Mouse (Mus musculus): ENCODE results near the gene Cenps.

The Cenps gene

DNA sequence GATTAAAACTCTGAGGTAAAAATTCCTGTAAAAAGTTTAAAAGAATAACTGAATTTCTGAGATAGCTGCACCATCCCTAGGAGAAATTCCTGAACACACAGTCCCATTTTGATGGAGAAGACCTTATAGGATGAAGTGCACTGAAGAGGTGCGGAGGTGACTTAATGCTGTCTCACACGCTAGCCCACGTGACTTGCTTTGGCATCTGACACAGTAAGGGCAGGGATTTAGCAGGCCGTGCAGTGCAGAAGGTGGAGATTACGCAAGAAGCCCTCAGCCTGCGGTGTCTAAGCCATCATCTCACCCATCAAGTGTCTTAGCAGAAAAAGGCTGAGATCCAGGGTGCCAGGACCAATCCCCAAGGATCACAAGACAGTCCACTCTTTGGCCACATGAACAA lies 23.7 kb upstream of the Cenps start:
- in situ Hi-C loops (cut with MboI; ENCODE audit: low pct_unique_long_range_greater_than_20kb in 1 of 2, low sequenced_read_pairs in 2 of 2, unreplicated experiment in 1 of 2): no loop called here

GRCm38 (mm10) chr4:149159891-149160290 lies 22.5 kb upstream of the Cenps start:
- in situ Hi-C loops (cut with MboI; ENCODE audit: low pct_unique_long_range_greater_than_20kb in 1 of 2, low sequenced_read_pairs in 2 of 2, unreplicated experiment in 1 of 2): no loop called here

DNA sequence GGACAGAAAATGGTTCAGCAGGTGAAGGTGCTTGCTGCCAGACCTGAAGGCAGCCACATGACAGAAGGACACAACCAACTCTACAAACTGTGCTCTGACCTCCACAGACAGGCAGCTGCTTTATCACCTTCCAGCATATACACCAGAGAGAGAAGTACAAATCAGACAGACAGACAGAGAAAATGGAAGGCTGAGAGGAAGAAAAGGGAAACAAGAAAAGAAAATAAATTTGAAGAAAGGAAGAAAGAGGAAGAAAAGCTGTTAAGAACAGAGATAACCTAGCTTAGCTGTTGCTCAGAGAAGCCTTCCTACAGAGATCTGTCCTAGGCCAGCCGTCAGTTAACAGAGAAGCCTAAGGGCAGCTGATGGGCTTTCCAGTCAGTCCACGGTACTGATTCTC lies 21.8 kb upstream of the Cenps start:
- in situ Hi-C loops (cut with MboI; ENCODE audit: low pct_unique_long_range_greater_than_20kb in 1 of 2, low sequenced_read_pairs in 2 of 2, unreplicated experiment in 1 of 2): no loop called here

GRCm38 (mm10) chr4:149157415-149157973 lies 20.1 kb upstream of the Cenps start:
- in situ Hi-C loops (cut with MboI; ENCODE audit: low pct_unique_long_range_greater_than_20kb in 1 of 2, low sequenced_read_pairs in 2 of 2, unreplicated experiment in 1 of 2): no loop called here

- in situ Hi-C loops (cut with MboI; ENCODE audit: low pct_unique_long_range_greater_than_20kb in 1 of 2, low sequenced_read_pairs in 2 of 2, unreplicated experiment in 1 of 2): no loop called here
These were observed 18.3 kb upstream of the Cenps start for GRCm38 (mm10) chr4:149155711-149156110.

- in situ Hi-C loops (cut with MboI; ENCODE audit: low pct_unique_long_range_greater_than_20kb in 1 of 2, low sequenced_read_pairs in 2 of 2, unreplicated experiment in 1 of 2): no loop called here
These were observed 17.4 kb upstream of the Cenps start for GRCm38 (mm10) chr4:149154859-149155258.

- in situ Hi-C loops (cut with MboI; ENCODE audit: low pct_unique_long_range_greater_than_20kb in 1 of 2, low sequenced_read_pairs in 2 of 2, unreplicated experiment in 1 of 2): no loop called here
These were observed 13.3 kb upstream of the Cenps start for GRCm38 (mm10) chr4:149150721-149151120.

DNA sequence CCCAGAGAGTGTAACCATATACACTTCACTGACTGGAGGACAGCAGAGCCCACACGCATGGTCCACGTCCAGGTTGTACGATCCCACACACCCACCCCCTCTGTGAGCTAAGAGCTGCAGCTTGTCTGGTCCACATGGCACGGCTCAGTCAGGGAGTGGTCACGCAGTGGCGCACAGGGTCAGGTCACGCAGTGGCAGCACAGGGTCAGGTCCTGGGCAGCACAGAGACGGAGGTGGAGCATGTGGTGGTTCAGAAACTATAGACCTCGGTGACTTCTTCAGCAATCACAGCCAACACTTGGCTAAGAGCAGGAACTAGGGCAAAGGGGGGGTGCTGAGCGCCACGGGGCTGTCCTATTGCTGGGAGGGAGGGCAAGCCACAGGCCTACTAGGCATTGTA lies 12.8 kb upstream of the Cenps start:
- in situ Hi-C loops (cut with MboI; ENCODE audit: low pct_unique_long_range_greater_than_20kb in 1 of 2, low sequenced_read_pairs in 2 of 2, unreplicated experiment in 1 of 2): no loop called here

DNA sequence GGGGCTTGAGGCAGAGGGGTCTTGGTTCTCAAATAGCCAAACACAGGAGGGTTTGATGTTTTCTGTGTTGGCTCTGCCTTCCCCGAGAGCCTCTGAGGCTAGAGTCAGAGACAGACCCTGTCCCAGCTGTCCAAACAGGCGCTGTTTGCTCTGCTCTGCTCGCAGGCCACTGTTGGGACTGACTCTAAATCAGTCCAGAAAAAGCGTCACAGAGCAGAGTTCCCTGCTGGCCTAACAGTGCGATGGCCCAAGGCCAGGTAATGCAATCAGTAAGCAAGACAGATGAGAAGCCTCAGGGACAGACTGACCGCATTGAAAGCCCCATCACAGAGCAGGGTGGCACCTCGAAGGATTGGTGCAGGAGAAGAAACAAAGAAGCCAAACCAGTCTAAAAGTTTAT lies 12.2 kb upstream of the Cenps start:
- in situ Hi-C loops (cut with MboI; ENCODE audit: low pct_unique_long_range_greater_than_20kb in 1 of 2, low sequenced_read_pairs in 2 of 2, unreplicated experiment in 1 of 2): loop anchor here (10.0 kb wide), 2 partner anchors 175 to 395 kb away; no protein-coding TSS in a partner anchor

- in situ Hi-C loops (cut with MboI; ENCODE audit: low pct_unique_long_range_greater_than_20kb in 1 of 2, low sequenced_read_pairs in 2 of 2, unreplicated experiment in 1 of 2): loop anchor here (10.0 kb wide), 2 partner anchors 176 to 396 kb away; no protein-coding TSS in a partner anchor
These were observed 11.8 kb upstream of the Cenps start for GRCm38 (mm10) chr4:149149196-149149595.

GRCm38 (mm10) chr4:149148084-149148483 lies 10.7 kb upstream of the Cenps start:
- in situ Hi-C loops (cut with MboI; ENCODE audit: low pct_unique_long_range_greater_than_20kb in 1 of 2, low sequenced_read_pairs in 2 of 2, unreplicated experiment in 1 of 2): loop anchor here (10.0 kb wide), 2 partner anchors 177 to 397 kb away; no protein-coding TSS in a partner anchor

GRCm38 (mm10) chr4:149147528-149147927 lies 10.1 kb upstream of the Cenps start:
- in situ Hi-C loops (cut with MboI; ENCODE audit: low pct_unique_long_range_greater_than_20kb in 1 of 2, low sequenced_read_pairs in 2 of 2, unreplicated experiment in 1 of 2): loop anchor here (10.0 kb wide), 2 partner anchors 177 to 397 kb away; no protein-coding TSS in a partner anchor

DNA sequence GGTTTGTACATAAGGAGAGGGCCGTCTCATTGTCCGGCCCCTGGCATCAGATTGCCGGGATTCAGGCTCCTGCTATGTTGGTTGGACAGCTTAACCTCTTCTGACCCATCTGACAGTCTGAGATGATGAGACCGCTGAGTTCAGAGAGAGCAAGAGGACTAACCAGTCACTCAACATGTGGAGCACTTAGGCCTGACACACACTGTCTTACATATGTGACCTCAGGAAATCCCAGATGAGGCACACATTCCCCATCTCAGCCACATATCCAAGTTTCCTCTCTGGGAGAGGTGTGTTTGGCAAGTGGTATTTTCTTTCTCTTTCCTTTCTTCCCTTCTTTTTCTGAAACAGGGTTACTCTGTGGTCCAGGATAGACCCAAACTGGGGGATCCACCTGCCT lies 7.7 kb upstream of the Cenps start:
- in situ Hi-C loops (cut with MboI; ENCODE audit: low pct_unique_long_range_greater_than_20kb in 1 of 2, low sequenced_read_pairs in 2 of 2, unreplicated experiment in 1 of 2): loop anchor here (10.0 kb wide), 2 partner anchors 180 to 400 kb away; no protein-coding TSS in a partner anchor

DNA sequence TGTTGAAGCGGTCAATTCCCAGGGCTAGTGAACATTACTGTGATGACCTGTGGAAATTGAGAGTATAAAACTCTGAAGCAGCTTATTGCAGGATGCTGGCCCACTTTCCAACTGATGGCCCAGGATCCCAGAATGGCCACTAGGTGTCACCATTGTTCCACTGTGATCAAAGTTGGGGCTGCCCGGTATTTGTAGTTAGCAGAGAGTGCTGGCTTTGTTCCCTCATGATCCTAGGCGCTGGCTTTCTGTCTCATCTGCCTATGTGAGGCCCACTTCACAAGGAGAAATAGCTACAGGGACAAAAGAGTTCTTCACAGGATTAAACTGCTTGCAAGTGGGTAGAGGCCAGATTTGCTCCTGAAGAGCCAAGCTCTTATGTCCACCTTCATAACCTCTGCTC lies 7.0 kb upstream of the Cenps start:
- in situ Hi-C loops (cut with MboI; ENCODE audit: low pct_unique_long_range_greater_than_20kb in 1 of 2, low sequenced_read_pairs in 2 of 2, unreplicated experiment in 1 of 2): loop anchor here (10.0 kb wide), 2 partner anchors 180 to 400 kb away; no protein-coding TSS in a partner anchor

DNA sequence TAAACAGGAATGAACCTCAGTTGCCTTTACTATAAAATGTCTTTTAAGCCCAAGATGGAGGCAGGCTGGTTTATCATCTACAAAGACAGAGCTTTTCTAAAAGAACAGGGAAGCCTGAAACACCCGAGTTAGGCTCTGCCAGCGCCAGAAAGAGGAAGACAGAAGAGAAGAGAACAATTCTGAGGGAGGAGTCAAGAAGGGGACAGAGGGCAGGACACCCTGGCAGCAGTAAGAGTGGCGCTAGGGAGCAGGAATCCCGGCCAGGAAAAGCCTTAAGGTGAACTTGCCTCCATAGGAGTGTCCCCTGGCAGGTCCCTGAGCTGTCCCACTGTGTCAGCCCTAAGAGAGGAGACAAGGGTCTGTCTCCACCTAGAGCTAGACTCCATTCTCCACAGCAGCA lies 6.2 kb upstream of the Cenps start:
- in situ Hi-C loops (cut with MboI; ENCODE audit: low pct_unique_long_range_greater_than_20kb in 1 of 2, low sequenced_read_pairs in 2 of 2, unreplicated experiment in 1 of 2): loop anchor here (10.0 kb wide), 2 partner anchors 181 to 401 kb away; no protein-coding TSS in a partner anchor

GRCm38 (mm10) chr4:149138515-149138914 lies 1.1 kb upstream of the Cenps start:
- in situ Hi-C loops (cut with MboI; ENCODE audit: low pct_unique_long_range_greater_than_20kb in 1 of 2, low sequenced_read_pairs in 2 of 2, unreplicated experiment in 1 of 2): no loop called here

DNA sequence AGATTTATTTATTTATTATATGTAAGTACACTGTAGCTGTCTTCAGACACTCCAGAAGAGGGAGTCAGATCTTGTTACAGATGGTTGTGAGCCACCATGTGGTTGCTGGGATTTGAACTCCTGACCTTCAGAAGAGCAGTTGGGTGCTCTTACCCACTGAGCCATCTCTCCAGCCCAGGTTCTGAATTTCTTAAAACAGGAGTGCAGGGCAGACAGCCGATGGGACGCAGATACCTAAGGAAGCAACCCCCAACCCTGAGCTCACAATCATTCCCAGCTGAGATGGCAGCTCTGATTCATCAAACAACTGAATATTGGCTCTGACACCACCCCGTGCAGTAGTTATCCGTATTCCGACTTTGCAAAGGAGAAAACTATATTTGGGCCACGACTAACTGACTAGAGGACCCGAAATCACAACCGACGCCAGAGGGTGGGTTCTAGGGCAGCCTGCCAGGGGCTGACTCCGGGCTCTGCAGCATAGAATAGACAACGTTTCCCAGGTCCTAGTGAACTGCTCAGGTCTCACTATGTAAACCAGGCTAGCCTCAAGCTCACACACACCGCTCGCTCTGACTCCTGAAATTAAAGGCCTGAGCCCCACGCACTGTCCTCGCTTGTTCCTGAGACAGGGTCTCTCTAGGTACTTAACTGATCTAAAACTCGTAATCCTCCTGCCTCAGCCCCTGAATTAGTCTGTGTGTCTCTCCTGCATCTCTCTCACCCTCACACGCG lies 1.1 kb downstream of the Cenps start:
- in situ Hi-C loops (cut with MboI; ENCODE audit: low pct_unique_long_range_greater_than_20kb in 1 of 2, low sequenced_read_pairs in 2 of 2, unreplicated experiment in 1 of 2): no loop called here

DNA sequence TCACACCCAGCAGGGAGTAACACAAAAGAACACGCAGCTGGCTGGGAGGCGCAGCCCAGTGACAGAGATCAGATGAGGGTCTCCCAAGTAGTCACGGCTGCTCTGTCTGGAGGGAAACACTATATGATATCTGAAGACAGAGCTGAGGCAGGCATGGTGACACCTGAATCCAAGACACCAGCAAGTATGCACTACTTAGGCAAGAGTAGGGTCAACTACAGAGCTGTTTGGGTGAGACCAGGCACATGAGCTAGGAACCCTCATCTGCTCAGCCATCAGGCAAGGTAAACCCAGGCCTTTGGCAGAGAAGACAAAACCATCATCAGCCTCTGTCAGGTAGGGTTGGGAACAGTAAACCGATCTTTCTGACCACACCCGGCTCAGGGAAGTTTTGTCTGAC lies 4.0 kb downstream of the Cenps start:
- in situ Hi-C loops (cut with MboI; ENCODE audit: low pct_unique_long_range_greater_than_20kb in 1 of 2, low sequenced_read_pairs in 2 of 2, unreplicated experiment in 1 of 2): no loop called here

GRCm38 (mm10) chr4:149131789-149132565 lies 5.5 kb downstream of the Cenps start:
- in situ Hi-C loops (cut with MboI; ENCODE audit: low pct_unique_long_range_greater_than_20kb in 1 of 2, low sequenced_read_pairs in 2 of 2, unreplicated experiment in 1 of 2): no loop called here
